Mouse (Mus musculus): ENCODE measurements around the gene Ccdc15. TPM values are rescaled to one million over a fixed set of nuclear protein-coding genes. Genes with fewer than 3 reads are reported as not detected.
A peak's percentile ranks its signal among the peaks of the same experiment; 100 is the strongest.

Gene Ccdc15
- total and polyA plus RNA-seq, 3 experiments: 3.7 to 4.0 TPM; not detected in 1

GRCm38 (mm10) chr9:37229880-37230325, 118.3 kb downstream of the Ccdc15 start:
- peak; percentile 86 for DNase-seq (ENCODE audit: low read depth, low spot score)
- H3K4me3 ChIP-seq (ENCODE audit: control insufficient read depth in 1 of 2, insufficient read depth in 1 of 2, low read depth in 2 of 2, low read length in 2 of 2): no peak overlapping the region
- H3K36me3 ChIP-seq (ENCODE audit: control insufficient read depth in 1 of 2, insufficient read depth in 2 of 2, low read length in 2 of 2): peaks cover 0 to 11% of the 10 kb centered on the region in 2 experiments; a peak in 2 of 4 replicates

More at GRCm38 (mm10) chr9:37229880-37230325, 118.3 kb downstream of the Ccdc15 start:
- Histone ChIP-seq H3K27me3 (ENCODE audit: control insufficient read depth in 1 of 2, insufficient read depth in 2 of 2, low read length in 2 of 2) (no peaks in the 10 kb centered on the region), H3K27ac (ENCODE audit: control insufficient read depth, low read depth, low read length) (0 out of 2 replicates have a peak overlapping the region, but pooled peaks have one; percentile 16), H3K9me3 (replicated peaks; ENCODE audit: insufficient read depth, low read length) (no peaks in the 10 kb centered on the region), H3K9ac (ENCODE audit: control insufficient read depth, low read depth, low read length, poor library complexity, severe bottlenecking) (no peak overlapping the region), H3K79me2 (ENCODE audit: control insufficient read depth, insufficient read depth, low read length, poor library complexity) (no peaks in the 10 kb centered on the region), H3K4me1 (ENCODE audit: control insufficient read depth in 1 of 2, insufficient read depth in 2 of 2, low read length in 2 of 2) (peaks cover 2 to 13% of the 10 kb centered on the region in 2 experiments)
- 0 out of 2 replicates have a peak, but pooled peaks have one; percentile 19 for TF ChIP-seq TCF12 (IDR thresholded peaks at IDR 0.05; ENCODE audit: low read depth, low read length)
- TF ChIP-seq MYB (IDR thresholded peaks at IDR 0.05; ENCODE audit: low read depth, low read length): no peak
- TF ChIP-seq EP300 (IDR thresholded peaks at IDR 0.05; ENCODE audit: low read depth in 1 of 2, low read length in 2 of 2): peak; percentile 63 to 72
- peak; percentile 70 for TF ChIP-seq ZC3H11A (IDR thresholded peaks at IDR 0.05; ENCODE audit: low read depth, low read length)
- TF ChIP-seq UBTF (IDR thresholded peaks at IDR 0.05; ENCODE audit: borderline replicate concordance, insufficient read depth, low read depth, low read length): no peak
- no peak for TF ChIP-seq MXI1 (IDR thresholded peaks at IDR 0.05; ENCODE audit: low read depth, low read length)
- TF ChIP-seq TAL1 (IDR thresholded peaks at IDR 0.05; ENCODE audit: low read length): peak; percentile 53; the same call in 1 of the 2 replicates
- no peak for TF ChIP-seq POLR2A (IDR thresholded peaks at IDR 0.05; ENCODE audit: control insufficient read depth in 1 of 2, insufficient read depth in 1 of 2, low read depth in 1 of 2, low read length in 2 of 2, poor library complexity in 1 of 2)
- peak; percentile 67 to 92 (median 89) for TF ChIP-seq CTCF (IDR thresholded peaks at IDR 0.05 in 2 of 3, conservative IDR thresholded peaks at IDR 0.05 in 1 of 3; ENCODE audit: control insufficient read depth in 1 of 3, insufficient read depth in 1 of 3, low read depth in 2 of 3, low read length in 3 of 3, poor library complexity in 1 of 3, severe bottlenecking in 1 of 3)
- TF ChIP-seq RAD21 (IDR thresholded peaks at IDR 0.05; ENCODE audit: low read depth, low read length): peak; percentile 89
- TF ChIP-seq SMC3 (IDR thresholded peaks at IDR 0.05; ENCODE audit: low read depth, low read length): peak; percentile 79
- TF ChIP-seq GATA1 (IDR thresholded peaks at IDR 0.05; ENCODE audit: low read depth, low read length): peak; percentile 70

Other genes starting within 250 kb of the Ccdc15 start
- not detected in 2 replicates for gene Pknox2, start 201.0 kb downstream of the Ccdc15 start, total RNA-seq (2012; rRNA removed)
- not detected for gene Pknox2, start 201.0 kb downstream of the Ccdc15 start, polyA plus RNA-seq (2012; ENCODE audit: insufficient read depth in 1 of 2, insufficient read length in 2 of 2, low read depth in 1 of 2, low replicate concordance in 2 of 2, missing spikeins in 1 of 2)
- gene Tmem218, start 140.2 kb downstream of the Ccdc15 start, total RNA-seq (2012; rRNA removed): 2.7 and 3.4 TPM in 2 replicates
- gene Tmem218, start 140.2 kb downstream of the Ccdc15 start, polyA plus RNA-seq (2012; ENCODE audit: insufficient read depth in 1 of 2, insufficient read length in 2 of 2, low read depth in 1 of 2, low replicate concordance in 2 of 2, missing spikeins in 1 of 2): 1 to 10 TPM in 1 of 2 experiments, not detected in 1; 4.7 TPM
- 0.75 and 1.1 TPM in 2 replicates for gene Slc37a2, start 92.7 kb downstream of the Ccdc15 start, total RNA-seq (2012; rRNA removed)
- gene Slc37a2, start 92.7 kb downstream of the Ccdc15 start, polyA plus RNA-seq (2012; ENCODE audit: insufficient read depth in 1 of 2, insufficient read length in 2 of 2, low read depth in 1 of 2, low replicate concordance in 2 of 2, missing spikeins in 1 of 2): 1 to 10 TPM in 1 of 2 experiments, not detected in 1; 1.4 TPM
- 0.04 TPM in 1 of 2 replicates, not detected in the other for gene Hepacam, start 18.9 kb upstream of the Ccdc15 start, total RNA-seq (2012; rRNA removed)
- gene Hepacam, start 18.9 kb upstream of the Ccdc15 start, polyA plus RNA-seq (2012; ENCODE audit: insufficient read depth in 1 of 2, insufficient read length in 2 of 2, low read depth in 1 of 2, low replicate concordance in 2 of 2, missing spikeins in 1 of 2): under 1 TPM in 1 of 2 experiments, not detected in 1; 0.01 TPM
- not detected in 2 replicates for gene Robo4, start 53.5 kb upstream of the Ccdc15 start, total RNA-seq (2012; rRNA removed)
- not detected for gene Robo4, start 53.5 kb upstream of the Ccdc15 start, polyA plus RNA-seq (2012; ENCODE audit: insufficient read depth in 1 of 2, insufficient read length in 2 of 2, low read depth in 1 of 2, low replicate concordance in 2 of 2, missing spikeins in 1 of 2)
- gene Robo3, start 84.8 kb upstream of the Ccdc15 start, total RNA-seq (2012; rRNA removed): not detected in 2 replicates
- gene Robo3, start 84.8 kb upstream of the Ccdc15 start, polyA plus RNA-seq (2012; ENCODE audit: insufficient read depth in 1 of 2, insufficient read length in 2 of 2, low read depth in 1 of 2, low replicate concordance in 2 of 2, missing spikeins in 1 of 2): not detected
- gene Msantd2, start 140.9 kb upstream of the Ccdc15 start, total RNA-seq (2012; rRNA removed): 15.5 and 16.1 TPM in 2 replicates
- gene Msantd2, start 140.9 kb upstream of the Ccdc15 start, polyA plus RNA-seq (2012; ENCODE audit: insufficient read depth in 1 of 2, insufficient read length in 2 of 2, low read depth in 1 of 2, low replicate concordance in 2 of 2, missing spikeins in 1 of 2): 10 to 100 TPM in 1 of 2 experiments, not detected in 1; 26.2 TPM
- 0.10 and 0.23 TPM in 2 replicates for gene Esam, start 179.6 kb upstream of the Ccdc15 start, total RNA-seq (2012; rRNA removed)
- gene Esam, start 179.6 kb upstream of the Ccdc15 start, polyA plus RNA-seq (2012; ENCODE audit: insufficient read depth in 1 of 2, insufficient read length in 2 of 2, low read depth in 1 of 2, low replicate concordance in 2 of 2, missing spikeins in 1 of 2): under 1 TPM in 1 of 2 experiments, not detected in 1; 0.89 TPM
- gene Vsig2, start 190.8 kb upstream of the Ccdc15 start, total RNA-seq (2012; rRNA removed): not detected in 2 replicates
- under 1 TPM in 1 of 2 experiments, not detected in 1; 0.64 TPM for gene Vsig2, start 190.8 kb upstream of the Ccdc15 start, polyA plus RNA-seq (2012; ENCODE audit: insufficient read depth in 1 of 2, insufficient read length in 2 of 2, low read depth in 1 of 2, low replicate concordance in 2 of 2, missing spikeins in 1 of 2)
- gene Nrgn, start 204.5 kb upstream of the Ccdc15 start, total RNA-seq (2012; rRNA removed): 0.58 and 0.78 TPM in 2 replicates
- gene Nrgn, start 204.5 kb upstream of the Ccdc15 start, polyA plus RNA-seq (2012; ENCODE audit: insufficient read depth in 1 of 2, insufficient read length in 2 of 2, low read depth in 1 of 2, low replicate concordance in 2 of 2, missing spikeins in 1 of 2): 10 to 100 TPM in 1 of 2 experiments, not detected in 1; 43.5 TPM
- 4.9 and 5.1 TPM in 2 replicates for gene Siae, start 207.3 kb upstream of the Ccdc15 start, total RNA-seq (2012; rRNA removed)
- 1 to 10 TPM in 1 of 2 experiments, not detected in 1; 9.2 TPM for gene Siae, start 207.3 kb upstream of the Ccdc15 start, polyA plus RNA-seq (2012; ENCODE audit: insufficient read depth in 1 of 2, insufficient read length in 2 of 2, low read depth in 1 of 2, low replicate concordance in 2 of 2, missing spikeins in 1 of 2)